Mouse (Mus musculus): ENCODE measurements around the gene Pfkfb3.

DNA sequence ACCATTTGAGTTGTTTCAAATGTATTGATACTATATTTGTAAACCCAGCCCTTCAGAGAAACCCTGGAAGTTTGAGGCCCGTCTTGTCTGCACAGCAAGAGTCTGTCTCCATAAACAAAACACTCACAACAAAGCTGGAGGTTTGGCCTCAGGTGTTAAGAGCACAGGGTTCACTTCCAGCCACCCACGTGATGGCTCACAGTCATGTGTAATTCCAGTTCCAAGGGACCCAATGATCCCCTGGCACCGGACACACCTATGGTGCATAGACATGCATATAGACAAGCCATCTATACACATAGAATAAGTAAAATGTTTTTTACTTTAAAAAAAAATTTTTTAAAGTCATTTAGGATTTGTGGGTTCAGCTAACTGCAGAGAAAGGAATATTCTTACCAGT, 108.2 kb downstream of the Pfkfb3 start:
- no peak for TF ChIP-seq POLR2A (IDR thresholded peaks at IDR 0.05; ENCODE audit: extremely low read depth, insufficient read depth, low read length)
- TF ChIP-seq CTCF (IDR thresholded peaks at IDR 0.05; ENCODE audit: low read depth, low read length), result no peak
